Mouse (Mus musculus): Measurements from ENCODE around the gene Teddm1b.
"Not testable (repeated sequence)": the region's sequence is repeated elsewhere in the genome, so short reads cannot be mapped to it uniquely, and the experiment has no call there.

The Teddm1b gene

GRCm38 (mm10) chr1:153874045-153874444, at the start of gene Teddm1b:
TSS of gene Teddm1b (plus strand) at chr1:153874345.
- no peak for DNase-seq (ENCODE audit: extremely low read depth, low read depth)

DNA sequence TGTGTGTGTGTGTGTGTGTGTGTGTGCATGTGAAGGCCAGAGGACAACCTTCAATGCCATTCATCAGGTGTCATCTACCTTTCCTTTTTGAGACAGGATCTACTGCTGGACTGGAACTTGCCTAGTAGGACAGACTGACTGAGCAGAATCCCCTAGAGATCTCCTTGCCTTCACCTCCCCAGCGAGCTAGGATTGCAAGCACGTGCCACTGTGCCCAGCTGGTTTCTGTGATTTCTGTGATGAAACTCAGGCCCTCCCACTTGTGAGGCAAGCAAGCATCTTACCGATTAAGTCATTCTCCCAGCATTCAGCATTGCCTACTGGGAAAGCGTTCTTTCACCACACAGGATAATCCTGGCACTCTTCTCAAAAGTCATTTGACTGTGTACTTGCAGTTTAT, 43.4 kb upstream of the Teddm1b start:
- no peak for DNase-seq (ENCODE audit: extremely low read depth, low read depth)

DNA sequence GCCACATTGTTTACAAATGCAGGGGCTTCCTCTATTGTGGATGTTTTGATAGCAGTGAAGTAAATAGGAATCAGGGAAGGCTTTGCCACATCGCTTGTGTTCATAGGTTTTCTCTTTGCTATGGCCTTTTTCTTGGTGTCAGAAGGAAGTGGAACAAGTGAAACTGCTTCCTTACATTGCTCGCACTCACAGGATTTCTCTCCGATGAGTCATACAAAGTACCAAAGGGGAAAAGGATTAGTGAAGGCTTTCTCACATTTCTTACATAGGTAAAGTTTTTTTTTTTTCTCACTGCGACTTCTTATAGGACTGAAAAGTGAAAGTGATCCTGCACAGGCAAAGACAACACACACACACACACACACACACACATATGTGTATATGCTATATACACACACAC, 38.1 kb upstream of the Teddm1b start:
- no peak for DNase-seq (ENCODE audit: extremely low read depth, low read depth)

DNA sequence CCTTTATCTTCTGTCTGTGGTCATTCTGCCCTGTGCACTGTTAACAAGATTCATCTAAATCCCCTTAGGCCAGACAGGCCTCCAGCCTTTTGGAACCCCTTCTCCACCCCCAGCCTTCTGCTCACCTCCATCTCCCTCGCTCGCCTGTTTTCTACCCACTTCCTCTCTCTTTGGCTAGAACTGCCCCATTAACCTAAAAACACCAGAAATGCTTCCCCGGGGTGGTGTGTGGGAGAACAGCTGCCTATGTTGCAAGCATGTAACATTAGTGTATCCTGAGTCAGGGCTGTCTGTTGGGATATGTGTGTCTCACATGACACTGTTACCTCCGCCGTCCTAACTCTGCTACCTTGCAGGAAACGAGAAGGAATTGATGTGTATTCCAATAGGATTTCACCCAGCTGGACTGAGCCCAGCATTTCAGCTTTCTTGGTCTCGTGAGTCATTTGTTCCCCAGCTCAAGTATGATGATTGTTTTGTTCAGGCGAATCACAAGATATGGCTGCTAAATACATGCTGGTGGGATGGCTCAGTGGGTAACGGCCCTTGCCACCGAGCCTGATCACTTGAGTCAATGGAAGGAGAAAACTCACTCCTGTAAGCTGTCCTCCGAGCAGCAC, 31.9 kb upstream of the Teddm1b start:
- DNase-seq (ENCODE audit: extremely low read depth, low read depth) = no peak

GRCm38 (mm10) chr1:153844042-153844441, 30.1 kb upstream of the Teddm1b start, which contains the start of gene Rgsl1:
TSS of gene Rgsl1 (minus strand) at chr1:153844142.
- DNase-seq (ENCODE audit: extremely low read depth, low read depth) = no peak

- DNase-seq (ENCODE audit: extremely low read depth, low read depth) = no peak
Observed at GRCm38 (mm10) chr1:153846420-153846819, 27.7 kb upstream of the Teddm1b start.

- DNase-seq (ENCODE audit: extremely low read depth, low read depth) = no peak
Observed at GRCm38 (mm10) chr1:153846867-153847266, 27.3 kb upstream of the Teddm1b start.

DNA sequence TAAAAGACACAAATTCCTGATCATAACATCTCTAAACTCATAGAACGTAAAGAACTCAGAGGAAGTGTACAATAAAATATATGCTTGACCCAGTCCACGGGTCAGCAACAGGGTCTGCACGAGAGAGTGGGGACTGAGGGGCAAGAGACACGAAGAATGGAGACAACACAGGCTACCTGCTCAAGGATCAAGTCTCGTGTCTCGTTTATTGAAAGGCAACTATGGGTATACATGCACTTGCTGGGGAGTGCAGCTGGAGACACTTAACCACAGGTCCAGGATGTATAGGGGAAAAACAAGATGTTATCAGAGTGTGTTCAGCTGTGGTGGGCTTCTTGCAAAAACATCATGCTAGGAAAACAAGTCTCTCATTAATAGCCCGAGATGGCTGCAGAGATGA, 21.4 kb upstream of the Teddm1b start:
- DNase-seq (ENCODE audit: extremely low read depth, low read depth) = not testable (repeated sequence)

DNA sequence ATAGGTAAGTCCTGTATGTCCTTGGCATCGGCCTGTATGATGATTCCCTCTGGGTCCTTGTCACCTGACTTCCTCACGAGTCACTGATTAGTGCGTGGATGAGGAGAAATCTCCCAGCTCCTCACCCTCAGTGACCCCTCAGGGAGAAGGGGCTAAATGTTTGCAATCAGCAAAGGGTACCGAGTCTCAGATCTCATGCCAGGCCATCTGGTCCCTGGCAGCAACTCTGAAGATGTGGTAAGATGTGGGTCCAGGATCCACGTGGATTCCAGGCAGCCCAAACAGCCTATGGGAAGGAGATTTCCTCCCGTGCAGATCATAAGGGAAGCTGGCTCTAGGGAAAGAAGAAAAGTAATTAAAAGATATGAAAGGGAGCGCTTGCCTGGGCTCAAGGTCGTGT, 18.2 kb upstream of the Teddm1b start:
- DNase-seq (ENCODE audit: extremely low read depth, low read depth) = no peak

DNA sequence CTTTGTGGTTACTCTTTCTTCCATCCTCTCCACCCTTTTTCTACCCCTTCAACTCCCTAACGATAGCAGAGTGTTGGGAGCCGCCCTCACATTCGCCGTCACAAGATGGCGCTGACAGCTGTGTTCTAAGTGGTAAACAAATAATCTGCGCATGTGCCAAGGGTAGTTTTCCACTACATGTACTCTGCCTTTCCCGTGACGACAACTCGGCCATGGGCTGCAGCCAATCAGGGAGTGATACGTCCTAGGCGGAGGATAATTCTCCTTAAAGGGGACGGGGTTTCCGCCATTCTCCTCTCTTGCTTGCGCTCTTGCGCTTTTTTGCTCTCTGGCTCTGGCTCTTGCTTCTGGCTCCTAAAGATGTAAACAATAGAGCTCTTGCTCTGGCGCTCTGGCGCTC, 6.2 kb downstream of the Teddm1b start:
- DNase-seq (ENCODE audit: extremely low read depth, low read depth) = not testable (repeated sequence)

- no peak for DNase-seq (ENCODE audit: extremely low read depth, low read depth)
Observed at GRCm38 (mm10) chr1:153886024-153886633, 12.0 kb downstream of the Teddm1b start.

- no peak for DNase-seq (ENCODE audit: extremely low read depth, low read depth)
Observed at GRCm38 (mm10) chr1:153890121-153890520, 16.0 kb downstream of the Teddm1b start.

- DNase-seq (ENCODE audit: extremely low read depth, low read depth) = no peak
Observed at GRCm38 (mm10) chr1:153891442-153891841, 17.3 kb downstream of the Teddm1b start, which contains the start of gene Teddm1a. TSS of gene Teddm1a (plus strand) at chr1:153891742.

GRCm38 (mm10) chr1:153893746-153894145, 19.6 kb downstream of the Teddm1b start:
- no peak for DNase-seq (ENCODE audit: extremely low read depth, low read depth)

- DNase-seq (ENCODE audit: extremely low read depth, low read depth) = no peak
Observed at GRCm38 (mm10) chr1:153894201-153894893, 20.2 kb downstream of the Teddm1b start.

DNA sequence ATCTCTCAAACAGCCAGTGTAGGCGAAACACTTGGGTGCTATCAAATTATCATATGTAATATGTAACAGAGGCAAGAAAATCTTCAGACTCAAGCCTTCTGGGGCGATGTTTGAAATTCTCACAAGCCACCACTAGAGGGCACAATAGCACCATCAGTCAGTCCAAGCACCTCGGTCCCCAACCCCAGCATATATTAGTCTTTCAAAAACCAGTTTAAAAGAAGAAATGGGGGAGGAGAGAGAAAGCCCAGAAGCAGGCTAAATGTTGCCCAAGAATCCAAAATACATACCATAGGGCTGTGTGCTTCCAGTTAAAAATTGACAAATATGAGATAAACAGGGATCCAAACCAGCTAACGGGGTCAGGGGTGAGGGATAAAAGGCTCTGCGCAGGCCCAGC, 20.8 kb downstream of the Teddm1b start:
- no peak for DNase-seq (ENCODE audit: extremely low read depth, low read depth)

- no peak for DNase-seq (ENCODE audit: extremely low read depth, low read depth)
Observed at GRCm38 (mm10) chr1:153897196-153897595, 23.1 kb downstream of the Teddm1b start.

DNA sequence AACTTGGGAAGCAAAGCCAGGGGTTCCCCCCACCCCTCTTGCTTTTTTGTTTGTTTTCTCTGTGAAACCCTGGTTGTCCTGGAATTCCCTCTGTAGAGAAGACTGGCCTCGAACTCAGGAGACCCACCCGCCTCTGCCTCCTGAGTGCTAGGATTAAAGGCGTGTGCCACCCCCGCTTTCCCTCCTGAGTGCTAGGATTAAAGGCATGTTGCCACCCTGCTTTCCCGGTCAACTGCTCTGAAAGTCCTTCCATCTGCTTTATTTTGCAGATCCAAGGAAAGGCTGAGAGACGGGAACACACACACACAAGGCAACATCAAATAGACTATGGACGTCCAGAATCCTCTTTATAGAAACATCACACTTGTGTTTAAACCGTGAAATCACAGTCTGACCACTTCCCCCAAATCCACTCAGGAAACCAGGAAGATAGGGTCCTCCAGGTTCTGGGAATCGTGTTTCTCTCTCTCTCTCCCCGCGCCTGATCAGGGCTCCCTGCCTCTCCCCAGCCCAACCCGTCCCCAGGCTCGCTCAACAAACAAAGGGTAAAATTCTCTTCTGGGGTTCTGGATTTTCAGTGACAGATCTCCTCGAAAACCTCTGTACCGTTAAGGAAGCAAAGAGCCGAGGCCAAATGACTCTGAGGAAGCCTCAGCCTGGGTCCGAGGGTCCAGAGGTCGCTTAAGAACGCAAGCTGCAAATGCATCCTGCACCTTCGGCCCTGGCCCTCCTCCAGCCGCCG, 25.0 kb downstream of the Teddm1b start:
- DNase-seq (ENCODE audit: extremely low read depth, low read depth) = no peak

DNA sequence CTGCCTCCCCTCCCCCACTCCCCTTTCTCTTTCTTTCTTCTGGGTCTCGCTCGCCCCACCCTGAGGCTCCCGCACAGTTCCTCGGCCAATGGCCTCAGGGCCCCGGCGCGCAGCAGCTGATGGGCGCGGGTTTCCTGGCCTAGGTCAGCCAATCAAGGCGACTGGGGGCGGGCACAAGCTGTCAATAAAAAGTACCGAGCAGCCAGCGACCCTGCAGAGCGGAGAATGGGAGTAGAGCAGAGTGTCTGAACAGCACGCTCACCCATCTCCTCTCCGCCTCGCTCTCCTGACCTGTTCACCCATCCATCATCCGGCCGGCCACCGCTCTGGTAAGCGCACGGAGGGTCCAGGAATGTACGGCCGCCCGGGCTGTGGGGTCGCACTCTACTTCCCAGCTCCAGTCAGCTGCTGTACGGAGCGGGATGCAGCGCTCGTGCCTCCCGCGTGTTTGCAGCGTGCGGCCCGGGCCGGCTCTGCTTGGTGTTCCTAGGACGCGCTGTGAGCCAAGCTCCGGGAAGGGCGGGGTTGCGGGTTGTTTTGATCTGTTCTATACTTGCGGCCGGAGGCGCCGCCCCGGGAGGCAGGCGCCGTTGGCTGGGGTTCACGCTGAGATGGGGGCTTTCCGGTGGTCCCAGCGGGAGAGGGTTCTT, 25.7 kb downstream of the Teddm1b start, which contains the start of the genes Glul and Teddm2:
TSS of gene Glul (plus strand) at position 214 of the 650 bp plus-strand sequence.
TSS of gene Teddm2 (minus strand) at position 498 of the 650 bp plus-strand sequence.
- DNase-seq (ENCODE audit: extremely low read depth, low read depth) = peak; percentile 80

- no peak for DNase-seq (ENCODE audit: extremely low read depth, low read depth)
Observed at GRCm38 (mm10) chr1:153900381-153900780, 26.2 kb downstream of the Teddm1b start.

Data from MEL-GATA-1-ER (cell line).